Mouse (Mus musculus): ENCODE measurements at regions not wholly inside any gene's neighbourhood (a gene's known extent, or its start where the extent isn't known, plus 50 kb on each side); places are given as distances from the start of the nearest gene placed in this dataset.

DNA sequence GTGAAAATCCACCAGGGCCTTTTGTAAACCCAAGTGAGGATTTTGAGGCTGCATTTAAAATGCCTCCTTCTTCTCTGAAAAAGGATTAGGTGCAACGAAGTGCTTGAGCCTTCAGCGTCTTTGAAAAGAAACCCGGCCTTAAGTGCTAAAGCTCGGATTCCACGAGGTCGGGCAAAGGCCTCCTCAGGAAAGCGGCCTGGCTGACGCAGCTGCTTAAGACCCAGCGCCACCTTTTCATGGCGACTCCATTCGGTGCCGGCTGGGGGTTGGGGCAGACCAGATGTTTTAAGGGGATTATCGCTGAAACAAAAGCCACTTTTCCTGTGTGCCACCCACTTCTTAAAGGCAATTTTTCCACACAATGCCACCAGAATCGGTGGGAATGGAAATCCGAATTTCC, 61.6 kb upstream of the 4932438H23Rik start:
- WGBS: 8% methylated on average over 15 of the region's 15 CpGs
- no peak for ATAC-seq (ENCODE audit: low FRiP score, low read depth)
- no peak overlapping the region for H3K9ac ChIP-seq (replicated peaks)
- H3K27ac ChIP-seq (replicated peaks): no peak overlapping the region
- H3K27me3 ChIP-seq: peaks cover 61% of the 10 kb centered on the region
- no peak overlapping the region for H3K4me2 ChIP-seq (replicated peaks)
- H3K4me1 ChIP-seq: peaks cover 11% of the 10 kb centered on the region
- H3K36me3 ChIP-seq: no peaks in the 10 kb centered on the region
- no peak overlapping the region for H3K4me3 ChIP-seq
- no peaks in the 10 kb centered on the region for H3K9me3 ChIP-seq

DNA sequence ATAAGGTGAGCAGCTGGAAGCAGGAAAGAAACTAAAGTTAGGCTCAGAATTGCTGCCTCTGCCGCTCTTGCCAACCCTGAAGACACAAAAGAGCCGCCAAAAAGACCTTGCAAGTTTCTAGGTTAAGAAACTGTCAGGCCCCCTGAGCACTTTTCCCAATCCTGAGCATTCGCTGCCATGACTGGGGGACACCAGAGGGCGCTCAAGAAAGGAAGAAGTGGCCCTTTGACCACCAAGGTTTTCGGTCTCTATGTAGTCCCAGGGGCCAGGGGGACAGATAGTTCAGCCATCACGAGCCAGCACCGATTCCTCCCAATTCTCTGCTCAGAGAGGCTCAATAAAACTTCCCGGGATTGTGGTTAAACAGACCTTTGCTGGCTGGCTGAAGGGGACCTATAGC, 64.6 kb upstream of the Olig2 start:
- Histone ChIP-seq H3K27me3 (peaks cover 92% of the 10 kb centered on the region), H3K36me3 (no peaks in the 10 kb centered on the region), H3K9ac (replicated peaks) (no peak overlapping the region), H3K4me1 (peaks cover 11% of the 10 kb centered on the region), H3K9me3 (no peaks in the 10 kb centered on the region), H3K4me2 (replicated peaks) (no peak overlapping the region), H3K27ac (replicated peaks) (no peak overlapping the region), H3K4me3 (no peak overlapping the region)
- no peak for ATAC-seq (ENCODE audit: low FRiP score, low read depth)
- WGBS: 15% methylated on average over 8 of the region's 8 CpGs

- Histone ChIP-seq H3K36me3 (no peaks in the 10 kb centered on the region), H3K4me2 (replicated peaks) (no peak overlapping the region), H3K27ac (replicated peaks) (no peak overlapping the region), H3K4me3 (no peak overlapping the region), H3K9ac (replicated peaks) (no peak overlapping the region), H3K4me1 (peaks cover 6% of the 10 kb centered on the region), H3K9me3 (no peaks in the 10 kb centered on the region), H3K27me3 (peaks cover 93% of the 10 kb centered on the region)
- no peak for ATAC-seq (ENCODE audit: low FRiP score, low read depth)
- WGBS: 83% methylated on average over 6 of the region's 6 CpGs
These were observed 63.6 kb upstream of the Olig2 start for GRCm38 (mm10) chr16:91161616-91162015.

DNA sequence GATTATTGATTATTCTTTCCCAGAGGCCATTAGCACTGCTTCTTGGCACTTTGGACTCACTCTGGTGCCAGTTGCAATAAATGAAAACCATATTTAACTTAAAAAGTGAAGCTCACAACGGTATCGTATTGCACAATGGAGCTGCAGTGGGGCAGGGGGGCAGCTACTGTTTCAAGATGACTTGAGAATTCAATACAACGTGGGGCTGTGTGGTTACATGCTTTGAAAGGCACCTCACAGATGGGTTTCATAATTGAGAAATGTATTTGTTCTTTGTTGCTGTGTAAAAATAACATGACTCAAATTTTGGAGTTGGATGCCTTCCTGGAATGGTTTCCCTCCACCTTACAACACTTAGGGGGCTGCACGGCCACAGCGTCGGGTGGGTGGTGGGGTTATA, 62.9 kb upstream of the Olig2 start:
- Histone ChIP-seq H3K9ac (replicated peaks) (no peak overlapping the region), H3K4me3 (no peak overlapping the region), H3K4me2 (replicated peaks) (no peak overlapping the region), H3K27me3 (peaks cover 94% of the 10 kb centered on the region), H3K27ac (replicated peaks) (no peak overlapping the region), H3K4me1 (no peaks in the 10 kb centered on the region; the same call in 1 of the 2 replicates), H3K36me3 (no peaks in the 10 kb centered on the region), H3K9me3 (no peaks in the 10 kb centered on the region)
- 84% methylated on average over 6 of the region's 6 CpGs for WGBS
- ATAC-seq (ENCODE audit: low FRiP score, low read depth): no peak

- no peaks in the 10 kb centered on the region for H3K9me3 ChIP-seq
- no peak overlapping the region for H3K9ac ChIP-seq (replicated peaks)
- no peak for ATAC-seq (ENCODE audit: low FRiP score, low read depth)
- H3K27me3 ChIP-seq: peaks cover 94% of the 10 kb centered on the region
- peaks cover 17% of the 10 kb centered on the region for H3K4me1 ChIP-seq
- no peak overlapping the region for H3K4me2 ChIP-seq (replicated peaks)
- H3K27ac ChIP-seq (replicated peaks): no peak overlapping the region
- H3K36me3 ChIP-seq: no peaks in the 10 kb centered on the region
- WGBS: 78% methylated on average over 4 of the region's 4 CpGs
- H3K4me3 ChIP-seq: no peak overlapping the region
These were observed 59.4 kb upstream of the Olig2 start for GRCm38 (mm10) chr16:91165906-91166305.

GRCm38 (mm10) chr16:91166866-91167265, 58.4 kb upstream of the Olig2 start:
- Histone ChIP-seq H3K27ac (replicated peaks) (no peak overlapping the region), H3K27me3 (peaks cover 94% of the 10 kb centered on the region)
- 0 out of 2 replicates have a peak, but pooled peaks have one; percentile 12 for ATAC-seq (ENCODE audit: low FRiP score, low read depth)

GRCm38 (mm10) chr16:91168398-91168797, 56.9 kb upstream of the Olig2 start:
- Histone ChIP-seq H3K4me3 (no peak overlapping the region), H3K9me3 (no peaks in the 10 kb centered on the region), H3K27ac (replicated peaks) (no peak overlapping the region), H3K4me1 (peaks cover 33% of the 10 kb centered on the region), H3K9ac (replicated peaks) (no peak overlapping the region), H3K27me3 (peaks cover 91% of the 10 kb centered on the region), H3K36me3 (no peaks in the 10 kb centered on the region), H3K4me2 (replicated peaks) (no peak overlapping the region)
- 15% methylated on average over 7 of the region's 7 CpGs for WGBS
- ATAC-seq (ENCODE audit: low FRiP score, low read depth): no peak

More at GRCm38 (mm10) chr16:91166866-91167265, 58.4 kb upstream of the Olig2 start:
- Histone ChIP-seq H3K4me1 (peaks cover 20% of the 10 kb centered on the region), H3K9ac (replicated peaks) (no peak overlapping the region), H3K36me3 (no peaks in the 10 kb centered on the region), H3K4me2 (replicated peaks) (no peak overlapping the region), H3K4me3 (no peak overlapping the region), H3K9me3 (no peaks in the 10 kb centered on the region)

GRCm38 (mm10) chr16:91169829-91170228, 55.4 kb upstream of the Olig2 start:
- H3K36me3 ChIP-seq: no peaks in the 10 kb centered on the region
- H3K4me2 ChIP-seq (replicated peaks): peak overlapping the region; percentile 48
- WGBS: under 1% methylated on average over 16 of the region's 16 CpGs
- peak; percentile 38; the same call in 1 of the 2 replicates for ATAC-seq (ENCODE audit: low FRiP score, low read depth)
- peaks cover 45% of the 10 kb centered on the region for H3K4me1 ChIP-seq
- H3K27ac ChIP-seq (replicated peaks): no peak overlapping the region
- no peaks in the 10 kb centered on the region for H3K9me3 ChIP-seq
- H3K27me3 ChIP-seq: peaks cover 88% of the 10 kb centered on the region
- no peak overlapping the region for H3K9ac ChIP-seq (replicated peaks)
- H3K4me3 ChIP-seq: peak overlapping the region; percentile 23

DNA sequence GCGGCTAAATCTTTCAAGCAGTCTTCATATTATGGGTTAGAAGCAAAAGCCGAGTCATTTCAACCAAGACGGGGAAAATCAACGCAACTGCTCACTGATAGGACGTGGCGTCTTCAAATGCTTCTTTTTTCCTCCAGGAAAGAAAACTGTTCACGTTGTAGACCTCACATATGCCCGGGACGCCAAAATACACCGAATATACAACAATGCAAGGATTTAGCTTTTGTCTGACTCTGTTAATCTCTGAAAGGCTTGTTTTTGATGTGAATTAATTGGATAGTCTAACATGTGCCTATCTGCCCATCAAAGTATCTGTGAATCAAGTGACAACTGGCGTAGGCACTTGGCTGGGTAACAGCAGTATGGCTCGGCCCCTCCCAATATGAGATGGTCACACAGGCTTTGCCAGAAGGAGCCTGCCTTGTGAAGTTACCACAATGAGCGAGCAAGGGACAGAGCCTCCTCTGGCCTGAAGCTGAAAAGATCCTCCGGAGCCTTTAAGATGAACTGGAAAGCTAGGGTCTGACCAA, 53.3 kb upstream of the Olig2 start:
- Histone ChIP-seq H3K36me3 (no peaks in the 10 kb centered on the region), H3K4me1 (peaks cover 52% of the 10 kb centered on the region), H3K4me3 (no peak overlapping the region), H3K27me3 (peaks cover 87% of the 10 kb centered on the region), H3K4me2 (replicated peaks) (no peak overlapping the region), H3K9ac (replicated peaks) (no peak overlapping the region), H3K27ac (replicated peaks) (no peak overlapping the region), H3K9me3 (no peaks in the 10 kb centered on the region)
- 33% methylated on average over 14 of the region's 14 CpGs for WGBS
- ATAC-seq (ENCODE audit: low FRiP score, low read depth): no peak

DNA sequence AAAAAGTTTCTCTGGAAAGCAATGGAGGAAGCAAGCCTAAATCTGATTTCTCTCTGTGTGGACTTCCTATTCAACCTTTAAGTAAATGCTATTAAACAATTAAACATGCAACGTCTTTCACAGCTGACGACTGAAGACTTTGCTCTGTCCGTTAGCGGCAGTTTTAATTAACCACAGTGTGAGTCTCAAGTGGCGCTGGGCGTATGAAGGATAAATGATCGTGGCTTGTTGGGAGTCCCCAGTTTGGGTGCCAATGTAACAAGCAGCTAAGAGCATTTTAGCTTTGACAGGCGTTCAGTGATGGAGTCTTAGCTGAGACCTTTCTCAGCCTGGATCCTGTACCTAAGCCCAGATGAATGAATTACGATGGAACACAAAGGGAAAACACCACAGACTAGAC, 52.7 kb upstream of the Olig2 start:
- Histone ChIP-seq H3K9me3 (no peaks in the 10 kb centered on the region), H3K9ac (replicated peaks) (no peak overlapping the region), H3K27me3 (peaks cover 87% of the 10 kb centered on the region), H3K4me1 (peaks cover 52% of the 10 kb centered on the region), H3K4me2 (replicated peaks) (no peak overlapping the region), H3K36me3 (no peaks in the 10 kb centered on the region), H3K27ac (replicated peaks) (0 out of 2 replicates have a peak overlapping the region, but pooled peaks have one; percentile 4), H3K4me3 (no peak overlapping the region)
- ATAC-seq (ENCODE audit: low FRiP score, low read depth): no peak
- WGBS: 35% methylated on average over 9 of the region's 9 CpGs

DNA sequence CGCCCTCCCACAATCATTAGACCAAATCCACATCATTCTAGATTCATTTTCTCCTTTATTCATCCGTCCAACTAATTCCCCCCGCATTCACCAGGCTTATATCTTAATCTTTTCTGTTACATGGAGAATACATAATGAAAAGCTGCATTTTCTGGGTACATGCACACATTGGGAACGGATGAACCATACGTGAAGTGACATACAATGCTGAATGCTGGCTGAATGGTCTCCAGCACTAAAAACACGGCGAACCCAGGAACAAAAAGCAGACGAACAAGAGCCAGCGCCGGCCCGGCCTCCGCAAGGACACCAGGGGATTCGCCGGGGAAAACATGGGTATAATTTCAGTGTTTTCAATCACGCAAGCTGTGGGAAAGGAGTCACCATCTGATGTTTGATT, 52.0 kb upstream of the Olig2 start:
- ATAC-seq (ENCODE audit: low FRiP score, low read depth): no peak

DNA sequence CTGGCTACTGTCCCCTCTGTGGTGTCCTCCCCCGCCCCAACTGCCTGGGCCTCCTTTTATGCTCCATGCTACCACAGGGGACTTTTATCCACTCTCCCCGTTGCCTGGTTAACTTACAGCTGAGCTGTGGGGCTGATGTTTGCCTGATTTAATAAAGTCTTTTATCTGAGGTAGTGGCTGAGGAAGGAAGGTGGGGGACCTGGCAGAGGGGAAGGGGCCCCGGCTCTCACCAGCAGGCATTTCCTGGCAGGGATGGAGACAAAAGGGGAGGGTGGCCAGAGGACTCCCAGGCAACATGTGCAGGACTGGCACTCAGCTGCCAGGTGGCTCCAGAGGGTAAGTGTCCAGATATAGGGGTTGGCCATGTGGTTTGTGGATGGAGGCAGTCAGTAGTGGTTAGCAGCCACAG, 51.4 kb upstream of the Olig2 start:
- Histone ChIP-seq H3K27ac (replicated peaks) (peak overlapping the region; percentile 60), H3K36me3 (no peaks in the 10 kb centered on the region), H3K9ac (replicated peaks) (0 out of 2 replicates have a peak overlapping the region, but pooled peaks have one; percentile 6), H3K4me1 (peaks cover 47% of the 10 kb centered on the region), H3K27me3 (peaks cover 87% of the 10 kb centered on the region), H3K9me3 (no peaks in the 10 kb centered on the region), H3K4me3 (no peak overlapping the region), H3K4me2 (replicated peaks) (no peak overlapping the region)
- peak; percentile 45 for ATAC-seq (ENCODE audit: low FRiP score, low read depth)
- WGBS: 11% methylated on average over 3 of the region's 3 CpGs

More for the DNA sequence above, 52.0 kb upstream of the Olig2 start:
- H3K9ac ChIP-seq (replicated peaks): no peak overlapping the region
- H3K9me3 ChIP-seq: no peaks in the 10 kb centered on the region
- no peak overlapping the region; the same call in 1 of the 2 replicates for H3K4me2 ChIP-seq (replicated peaks)
- H3K36me3 ChIP-seq: no peaks in the 10 kb centered on the region
- 16% methylated on average over 15 of the region's 15 CpGs for WGBS
- H3K4me1 ChIP-seq: peaks cover 50% of the 10 kb centered on the region
- peaks cover 87% of the 10 kb centered on the region for H3K27me3 ChIP-seq
- no peak overlapping the region; the same call in 1 of the 2 replicates for H3K27ac ChIP-seq (replicated peaks)
- no peak overlapping the region for H3K4me3 ChIP-seq

GRCm38 (mm10) chr16:91174401-91174800, 50.9 kb upstream of the Olig2 start:
- H3K9me3 ChIP-seq: no peaks in the 10 kb centered on the region
- no peak for ATAC-seq (ENCODE audit: low FRiP score, low read depth)
- no peak overlapping the region for H3K4me3 ChIP-seq
- H3K9ac ChIP-seq (replicated peaks): 0 out of 2 replicates have a peak overlapping the region, but pooled peaks have one; percentile 6
- no peak overlapping the region for H3K4me2 ChIP-seq (replicated peaks)
- no peaks in the 10 kb centered on the region for H3K36me3 ChIP-seq
- peak overlapping the region; percentile 60 for H3K27ac ChIP-seq (replicated peaks)
- peaks cover 47% of the 10 kb centered on the region for H3K4me1 ChIP-seq
- 46% methylated on average over 4 of the region's 4 CpGs for WGBS
- peaks cover 92% of the 10 kb centered on the region for H3K27me3 ChIP-seq
